Mouse (Mus musculus): ENCODE measurements around the gene Rrp9. TPM values are rescaled to one million over a fixed set of nuclear protein-coding genes. Genes with fewer than 3 reads are reported as not detected.

Gene Rrp9
- not detected for polyA plus RNA-seq (2014; fragmentation: Illumina TruSeq; extraction: RNeasy Lipid Tissue Mini Kit (QIAGEN cat#74804); ENCODE audit: low read depth, low replicate concordance)

GRCm38 (mm10) chr9:106475663-106476001, at the start of gene Rrp9:
Gene Rrp9 (plus strand): TSS chr9:106475963.

GRCm38 (mm10) chr9:106429221-106430014, 46.3 kb upstream of the Rrp9 start, which contains the start of gene Rpl29:
Gene Rpl29 (plus strand): TSS chr9:106429454.

GRCm38 (mm10) chr9:106447348-106447747, 28.4 kb upstream of the Rrp9 start, which contains the start of the genes Abhd14b and Abhd14a:
Gene Abhd14b (plus strand): TSS chr9:106447459.
Gene Abhd14a (minus strand): TSS chr9:106447678.

GRCm38 (mm10) chr9:106453271-106454070, 22.3 kb upstream of the Rrp9 start, which contains the start of gene Pcbp4:
Gene Pcbp4 (plus strand): TSS chr9:106453291.

GRCm38 (mm10) chr9:106465571-106466200, 10.1 kb upstream of the Rrp9 start, which contains the start of gene Gpr62:
Gene Gpr62 (minus strand): TSS chr9:106465938.

GRCm38 (mm10) chr9:106476924-106477484, 1.2 kb downstream of the Rrp9 start, which contains the start of gene Parp3:
Gene Parp3 (minus strand): TSS chr9:106476949.

GRCm38 (mm10) chr9:106499667-106500066, 23.9 kb downstream of the Rrp9 start, which contains the start of gene Iqcf1:
Gene Iqcf1 (plus strand): TSS chr9:106499967.

GRCm38 (mm10) chr9:106514273-106514672, 38.5 kb downstream of the Rrp9 start, which contains the start of gene Iqcf5:
Gene Iqcf5 (plus strand): TSS chr9:106514573.

Other genes starting within 250 kb of the Rrp9 start
- 319 TPM for gene Alas1, start 227.3 kb upstream of the Rrp9 start, polyA plus RNA-seq (2014; fragmentation: Illumina TruSeq; extraction: RNeasy Lipid Tissue Mini Kit (QIAGEN cat#74804); ENCODE audit: low read depth, low replicate concordance)
- not detected for gene Poc1a, start 194.9 kb upstream of the Rrp9 start, polyA plus RNA-seq (2014; fragmentation: Illumina TruSeq; extraction: RNeasy Lipid Tissue Mini Kit (QIAGEN cat#74804); ENCODE audit: low read depth, low replicate concordance)
- gene Dusp7, start 107.3 kb upstream of the Rrp9 start, polyA plus RNA-seq (2014; fragmentation: Illumina TruSeq; extraction: RNeasy Lipid Tissue Mini Kit (QIAGEN cat#74804); ENCODE audit: low read depth, low replicate concordance), result 13.1 TPM
- gene Rpl29, start 46.5 kb upstream of the Rrp9 start, polyA plus RNA-seq (2014; fragmentation: Illumina TruSeq; extraction: RNeasy Lipid Tissue Mini Kit (QIAGEN cat#74804); ENCODE audit: low read depth, low replicate concordance), result 28.9 TPM
- 0.82 TPM for gene Acy1, start 37.6 kb upstream of the Rrp9 start, polyA plus RNA-seq (2014; fragmentation: Illumina TruSeq; extraction: RNeasy Lipid Tissue Mini Kit (QIAGEN cat#74804); ENCODE audit: low read depth, low replicate concordance)
- gene Abhd14b, start 28.5 kb upstream of the Rrp9 start, polyA plus RNA-seq (2014; fragmentation: Illumina TruSeq; extraction: RNeasy Lipid Tissue Mini Kit (QIAGEN cat#74804); ENCODE audit: low read depth, low replicate concordance), result 17.8 TPM
- 1.0 TPM for gene Abhd14a, start 28.3 kb upstream of the Rrp9 start, polyA plus RNA-seq (2014; fragmentation: Illumina TruSeq; extraction: RNeasy Lipid Tissue Mini Kit (QIAGEN cat#74804); ENCODE audit: low read depth, low replicate concordance)
- gene Pcbp4, start 22.7 kb upstream of the Rrp9 start, polyA plus RNA-seq (2014; fragmentation: Illumina TruSeq; extraction: RNeasy Lipid Tissue Mini Kit (QIAGEN cat#74804); ENCODE audit: low read depth, low replicate concordance), result not detected
- gene Gpr62, start 10.0 kb upstream of the Rrp9 start, polyA plus RNA-seq (2014; fragmentation: Illumina TruSeq; extraction: RNeasy Lipid Tissue Mini Kit (QIAGEN cat#74804); ENCODE audit: low read depth, low replicate concordance), result not detected
- 16.7 TPM for gene Parp3, start 986 bp downstream of the Rrp9 start, polyA plus RNA-seq (2014; fragmentation: Illumina TruSeq; extraction: RNeasy Lipid Tissue Mini Kit (QIAGEN cat#74804); ENCODE audit: low read depth, low replicate concordance)
- gene Iqcf1, start 24.0 kb downstream of the Rrp9 start, polyA plus RNA-seq (2014; fragmentation: Illumina TruSeq; extraction: RNeasy Lipid Tissue Mini Kit (QIAGEN cat#74804); ENCODE audit: low read depth, low replicate concordance), result not detected
- gene Iqcf5, start 38.6 kb downstream of the Rrp9 start, polyA plus RNA-seq (2014; fragmentation: Illumina TruSeq; extraction: RNeasy Lipid Tissue Mini Kit (QIAGEN cat#74804); ENCODE audit: low read depth, low replicate concordance), result not detected
- not detected for gene Iqcf3, start 85.7 kb downstream of the Rrp9 start, polyA plus RNA-seq (2014; fragmentation: Illumina TruSeq; extraction: RNeasy Lipid Tissue Mini Kit (QIAGEN cat#74804); ENCODE audit: low read depth, low replicate concordance)
- not detected for gene Iqcf4, start 95.0 kb downstream of the Rrp9 start, polyA plus RNA-seq (2014; fragmentation: Illumina TruSeq; extraction: RNeasy Lipid Tissue Mini Kit (QIAGEN cat#74804); ENCODE audit: low read depth, low replicate concordance)
- not detected for gene Iqcf6, start 150.6 kb downstream of the Rrp9 start, polyA plus RNA-seq (2014; fragmentation: Illumina TruSeq; extraction: RNeasy Lipid Tissue Mini Kit (QIAGEN cat#74804); ENCODE audit: low read depth, low replicate concordance)
- not detected for gene Grm2, start 180.1 kb downstream of the Rrp9 start, polyA plus RNA-seq (2014; fragmentation: Illumina TruSeq; extraction: RNeasy Lipid Tissue Mini Kit (QIAGEN cat#74804); ENCODE audit: low read depth, low replicate concordance)
- gene Tex264, start 210.0 kb downstream of the Rrp9 start, polyA plus RNA-seq (2014; fragmentation: Illumina TruSeq; extraction: RNeasy Lipid Tissue Mini Kit (QIAGEN cat#74804); ENCODE audit: low read depth, low replicate concordance), result 16.4 TPM